Mouse (Mus musculus) ES-E14 (cell line): Measurements from ENCODE around the gene Ebf4.

ENCODE experiments used
- CHD2 ChIP-seq: IDR thresholded peaks from 2 replicates; pipeline ENCODE4 v1.6.1; 2014; ENCODE audit warnings: mild to moderate bottlenecking, low read depth, low read length, inconsistent platforms
- HCFC1 ChIP-seq: IDR thresholded peaks from 2 replicates; pipeline ENCODE4 v1.6.1; 2012; ENCODE audit warnings: low read length, inconsistent platforms, borderline replicate concordance; ENCODE audit not compliant: insufficient read depth
- ZC3H11A ChIP-seq: IDR thresholded peaks from 2 replicates; pipeline ENCODE4 v1.6.1; 2012; ENCODE audit warnings: low read depth, mild to moderate bottlenecking, inconsistent platforms, low read length, borderline replicate concordance
- ZNF384 ChIP-seq: IDR thresholded peaks from 2 replicates; pipeline ENCODE4 v1.6.1; 2012; ENCODE audit warnings: low read depth, low read length, inconsistent platforms

- no peak for TF ChIP-seq HCFC1
- TF ChIP-seq CHD2: no peak
- no peak for TF ChIP-seq ZNF384
- no peak for TF ChIP-seq ZC3H11A
Observed at GRCm38 (mm10) chr2:130293009-130293408, 2.0 kb upstream of the Ebf4 start.
